In the genomic region with DNA sequence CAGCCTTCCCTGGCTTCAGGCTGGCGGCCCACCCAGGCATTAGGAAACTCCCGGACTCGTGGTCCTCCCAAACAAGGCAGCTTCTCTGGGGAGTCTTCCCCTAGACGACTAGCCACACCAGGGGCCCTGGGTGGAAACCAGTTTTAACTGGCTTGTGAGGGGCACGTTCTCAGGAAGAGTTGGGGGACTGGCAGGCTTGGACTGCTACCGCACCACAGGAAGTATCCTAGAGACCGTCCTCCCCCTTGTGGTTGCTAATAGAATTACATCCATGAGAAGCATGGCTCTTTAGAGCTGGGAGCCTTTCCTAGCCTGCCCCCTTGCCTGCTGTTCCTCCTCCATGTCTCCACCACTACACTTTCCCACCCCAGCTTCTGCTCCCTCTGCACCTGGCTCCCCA, we compare ENCODE assay signal across 8 mouse cellular contexts.
A peak's percentile ranks its signal among the peaks of the same experiment; 100 is the strongest.
DNase-seq lines count a peak whose midpoint lies in the region; ATAC-seq and TF ChIP-seq lines count a peak whose summit lies in the region.

No protein-coding gene starts in this region.

- 28% methylated on average over 7 of the region's 7 CpGs for WGBS in liver, embryonic 12.5 days (ENCODE audit: insufficient replicate concordance)
- WGBS in cerebellum, adult 2 months, result 18% methylated on average over 7 of the region's 7 CpGs
- 32% methylated on average over 7 of the region's 7 CpGs for WGBS in forebrain, embryonic 15.5 days

- no peak for ATAC-seq in liver, embryonic 12.5 days
- peak; percentile 70 for ATAC-seq in forebrain, embryonic 15.5 days (replicated peaks)

- peak; percentile 26 for DNase-seq in liver
- peak; percentile 41 to 45 for DNase-seq in cerebellum, adult 2 months
- peak; percentile 52 for DNase-seq in hindlimb bud, embryonic 11.5 days (ENCODE audit: extremely low spot score, low read depth, low spot score)
- DNase-seq in left cerebral cortex, adult 11 months (ENCODE audit: low spot score), result peak; percentile 24
- peak; percentile 76 for DNase-seq in mesoderm, embryonic 11.5 days (ENCODE audit: low read depth, low spot score)
- peak; percentile 8 to 28 for DNase-seq in spleen, postnatal 10 days (ENCODE audit: low spot score in 2 of 2)

- no peak for TF ChIP-seq POLR2A in cerebellum, adult 2 months (IDR thresholded peaks at IDR 0.05; ENCODE audit: borderline replicate concordance, insufficient read depth, low read length)

- H3K4me1 ChIP-seq in liver, embryonic 12.5 days, result no peaks in the 10 kb centered on the region
- no peaks in the 10 kb centered on the region for H3K4me1 ChIP-seq in cerebellum, adult 2 months (ENCODE audit: control insufficient read depth, insufficient read depth, low read length)
- H3K4me1 ChIP-seq in forebrain, embryonic 15.5 days, result peaks cover 7% of the 10 kb centered on the region; the same call in 1 of the 2 replicates

- TF ChIP-seq CTCF in cerebellum, adult 2 months (IDR thresholded peaks at IDR 0.05; ENCODE audit: borderline replicate concordance, insufficient read depth, low read depth, low read length), result peak; percentile 78

- H3K27ac ChIP-seq in liver, embryonic 12.5 days, result no peak overlapping the region
- H3K27ac ChIP-seq in cerebellum, adult 2 months (ENCODE audit: insufficient read depth, low read length), result no peak overlapping the region
- no peak overlapping the region for H3K27ac ChIP-seq in forebrain, embryonic 15.5 days (replicated peaks)

- H3K4me2 ChIP-seq in liver, embryonic 12.5 days, result no peak overlapping the region
- H3K4me2 ChIP-seq in forebrain, embryonic 15.5 days (replicated peaks), result no peak overlapping the region

- H3K36me3 ChIP-seq in liver, embryonic 12.5 days, result no peaks in the 10 kb centered on the region
- H3K36me3 ChIP-seq in forebrain, embryonic 15.5 days, result no peaks in the 10 kb centered on the region

- no peak overlapping the region for H3K9ac ChIP-seq in liver, embryonic 12.5 days
- H3K9ac ChIP-seq in forebrain, embryonic 15.5 days (replicated peaks), result no peak overlapping the region

- no peak overlapping the region for H3K4me3 ChIP-seq in liver, embryonic 12.5 days
- H3K4me3 ChIP-seq in cerebellum, adult 2 months (replicated peaks; ENCODE audit: insufficient read depth, low read depth, low read length), result no peak overlapping the region
- no peak overlapping the region for H3K4me3 ChIP-seq in forebrain, embryonic 15.5 days

- H3K9me3 ChIP-seq in liver, embryonic 12.5 days (replicated peaks), result no peaks in the 10 kb centered on the region
- H3K9me3 ChIP-seq in forebrain, embryonic 15.5 days, result no peaks in the 10 kb centered on the region

- no peaks in the 10 kb centered on the region for H3K27me3 ChIP-seq in liver, embryonic 12.5 days (replicated peaks)
- H3K27me3 ChIP-seq in cerebellum, adult 2 months (ENCODE audit: control insufficient read depth, insufficient read depth, low read length), result no peaks in the 10 kb centered on the region
- no peaks in the 10 kb centered on the region for H3K27me3 ChIP-seq in forebrain, embryonic 15.5 days

Comparison
In these comparisons a context has a peak if more than half of its experiments do, and no peak if none do; other contexts are left out.
1. DNase-seq: peak in every context shown above with its lines; median percentile 76 in mesoderm, embryonic 11.5 days; 52 in hindlimb bud, embryonic 11.5 days; 43 in cerebellum, adult 2 months; 26 in liver; 24 in left cerebral cortex, adult 11 months; 18 in spleen, postnatal 10 days.